Mouse (Mus musculus) heart, embryonic 13.5 days (tissue): Measurements from ENCODE around the gene Mrpl30. TPM values are rescaled to one million over a fixed set of nuclear protein-coding genes. Genes with fewer than 3 reads are reported as not detected.

ENCODE experiments used
- ATAC-seq: fragments of 200-750 bp; cut with Nextera tagmentation; 2 replicates; pipeline ENCODE4 v1.8.0; 2017; ENCODE audit warnings: moderate TSS enrichment; ENCODE audit not compliant: insufficient number of reproducible peaks, low FRiP score, low TSS enrichment; ENCODE audit errors: extremely low read depth
- H3K27ac ChIP-seq: fragments of 300-500 bp; sonication (generic); replicated peaks from 2 replicates; pipeline ENCODE4 v1.5.1; 2015; ENCODE audit warnings: moderate library complexity, mild to moderate bottlenecking, inconsistent platforms
- H3K27me3 ChIP-seq: fragments of 300-500 bp; sonication (generic); replicated peaks from 2 replicates; pipeline ENCODE4 v1.6.1; 2015; ENCODE audit warnings: mild to moderate bottlenecking, inconsistent platforms
- H3K36me3 ChIP-seq: fragments of 300-500 bp; sonication (generic); 2 replicates; pipeline ENCODE4 v1.6.1; 2015; ENCODE audit warnings: mild to moderate bottlenecking, inconsistent platforms
- H3K4me1 ChIP-seq: fragments of 300-500 bp; sonication (generic); 2 replicates; pipeline ENCODE4 v1.6.1; 2015; ENCODE audit warnings: inconsistent platforms
- H3K4me2 ChIP-seq: fragments of 300-500 bp; sonication (generic); 2 replicates; pipeline ENCODE4 v1.6.1; 2015; ENCODE audit warnings: inconsistent platforms, mild to moderate bottlenecking, moderate library complexity
- H3K4me3 ChIP-seq: fragments of 300-500 bp; sonication (generic); 2 replicates; pipeline ENCODE4 v1.5.1; 2015; ENCODE audit warnings: moderate library complexity, mild to moderate bottlenecking, inconsistent platforms
- H3K9ac ChIP-seq: fragments of 300-500 bp; sonication (generic); 2 replicates; pipeline ENCODE4 v1.6.1; 2015; ENCODE audit warnings: inconsistent platforms, mild to moderate bottlenecking, moderate library complexity
- H3K9me3 ChIP-seq: fragments of 300-500 bp; sonication (generic); 2 replicates; pipeline ENCODE4 v1.6.1; 2016; ENCODE audit warnings: inconsistent platforms
- WGBS: fragments of 180-500 bp; shearing (Covaris S2); methylation state at CpG from one replicate; pipeline ENCODE4 v1.1.7; 2015; ENCODE audit warnings: mixed read lengths; 5-methylcytosine and 5-hydroxymethylcytosine counted together
- polyA plus RNA-seq: library from polyadenylated mRNA; unstranded; fragments of >200 nt; fragmentation: Nextera tagmentation; extraction: Ambion mirVana; gene quantifications from 2 replicates; pipeline ENCODE4 v1.2.1, GENCODE M21; 2015

The Mrpl30 gene
- polyA plus RNA-seq, 1 experiment from 2014 or later, result 267 TPM

- Histone ChIP-seq H3K9me3 (no peaks in the 10 kb centered on the region), H3K36me3 (peaks cover 22% of the 10 kb centered on the region), H3K27ac (no peak overlapping the region), H3K4me3 (no peak overlapping the region), H3K4me1 (peaks cover 7% of the 10 kb centered on the region), H3K4me2 (no peak overlapping the region), H3K27me3 (no peaks in the 10 kb centered on the region), H3K9ac (no peak overlapping the region)
- 27% methylated on average over 6 of the region's 6 CpGs for WGBS
- no peak for ATAC-seq
Measured at GRCm38 (mm10) chr1:37903178-37903577, 12.9 kb downstream of the Mrpl30 start.

- Histone ChIP-seq H3K4me2 (no peak overlapping the region), H3K4me3 (no peak overlapping the region), H3K27me3 (peaks cover 9% of the 10 kb centered on the region; the same call in 1 of the 2 replicates), H3K9me3 (no peaks in the 10 kb centered on the region), H3K36me3 (no peaks in the 10 kb centered on the region), H3K4me1 (peaks cover 3% of the 10 kb centered on the region; the same call in 1 of the 2 replicates), H3K9ac (no peak overlapping the region), H3K27ac (no peak overlapping the region)
- ATAC-seq, result no peak
- 66% methylated on average over 2 of the region's 2 CpGs for WGBS
Measured at GRCm38 (mm10) chr1:37912751-37913150, 22.5 kb downstream of the Mrpl30 start.

- peaks cover 4% of the 10 kb centered on the region; the same call in 1 of the 2 replicates for H3K27me3 ChIP-seq
- H3K4me3 ChIP-seq, result no peak within 1 kb of the TSS
- no peak for ATAC-seq
- no peak within 1 kb of the TSS for H3K9ac ChIP-seq
- no peak within 1 kb of the TSS for H3K27ac ChIP-seq
- H3K4me1 ChIP-seq, result peaks cover 5% of the 10 kb centered on the region; the same call in 1 of the 2 replicates
- 63% methylated on average over 5 of the region's 5 CpGs for WGBS
- H3K4me2 ChIP-seq, result no peak within 1 kb of the TSS
- H3K36me3 ChIP-seq, result no peaks in the 10 kb centered on the region
- H3K9me3 ChIP-seq, result no peaks in the 10 kb centered on the region
Measured at GRCm38 (mm10) chr1:37916393-37916792, 26.1 kb downstream of the Mrpl30 start, which contains the start of gene Lyg2. TSS of gene Lyg2 (minus strand) at chr1:37916493.

GRCm38 (mm10) chr1:37917666-37918065 is 27.4 kb downstream of the Mrpl30 start:
- Histone ChIP-seq H3K4me2 (peak overlapping the region; percentile 12; the same call in 1 of the 2 replicates), H3K36me3 (no peaks in the 10 kb centered on the region)
- WGBS, result 35% methylated on average over 13 of the region's 13 CpGs

GRCm38 (mm10) chr1:37918096-37918495 is 27.8 kb downstream of the Mrpl30 start:
- H3K36me3 ChIP-seq, result no peaks in the 10 kb centered on the region
- H3K9ac ChIP-seq, result no peak overlapping the region
- H3K4me3 ChIP-seq, result no peak overlapping the region
- H3K4me2 ChIP-seq, result no peak overlapping the region; the same call in 1 of the 2 replicates
- peaks cover 5% of the 10 kb centered on the region; the same call in 1 of the 2 replicates for H3K4me1 ChIP-seq
- 46% methylated on average over 6 of the region's 6 CpGs for WGBS
- peaks cover 4% of the 10 kb centered on the region; the same call in 1 of the 2 replicates for H3K27me3 ChIP-seq
- H3K27ac ChIP-seq, result no peak overlapping the region
- no peaks in the 10 kb centered on the region for H3K9me3 ChIP-seq
- no peak for ATAC-seq

More at GRCm38 (mm10) chr1:37917666-37918065, 27.4 kb downstream of the Mrpl30 start:
- no peaks in the 10 kb centered on the region for H3K9me3 ChIP-seq
- H3K27ac ChIP-seq, result no peak overlapping the region
- H3K9ac ChIP-seq, result no peak overlapping the region
- H3K4me1 ChIP-seq, result peaks cover 5% of the 10 kb centered on the region; the same call in 1 of the 2 replicates
- peaks cover 4% of the 10 kb centered on the region; the same call in 1 of the 2 replicates for H3K27me3 ChIP-seq
- no peak for ATAC-seq
- H3K4me3 ChIP-seq, result no peak overlapping the region

- ATAC-seq, result no peak
- 41% methylated on average over 8 of the region's 8 CpGs for WGBS
- no peak overlapping the region for H3K9ac ChIP-seq
- H3K27ac ChIP-seq, result no peak overlapping the region
- peaks cover 4% of the 10 kb centered on the region; the same call in 1 of the 2 replicates for H3K4me1 ChIP-seq
- no peak overlapping the region for H3K4me2 ChIP-seq
- H3K4me3 ChIP-seq, result no peak overlapping the region
- H3K9me3 ChIP-seq, result no peaks in the 10 kb centered on the region
- no peaks in the 10 kb centered on the region for H3K36me3 ChIP-seq
- H3K27me3 ChIP-seq, result no peaks in the 10 kb centered on the region
Measured at GRCm38 (mm10) chr1:37922536-37922935, 32.3 kb downstream of the Mrpl30 start.

- Histone ChIP-seq H3K36me3 (no peaks in the 10 kb centered on the region), H3K4me1 (no peaks in the 10 kb centered on the region), H3K27me3 (no peaks in the 10 kb centered on the region), H3K4me3 (no peak overlapping the region), H3K9me3 (no peaks in the 10 kb centered on the region), H3K4me2 (no peak overlapping the region), H3K27ac (no peak overlapping the region), H3K9ac (no peak overlapping the region)
- 69% methylated on average over 8 of the region's 8 CpGs for WGBS
- no peak for ATAC-seq
Measured at GRCm38 (mm10) chr1:37925971-37926370, 35.7 kb downstream of the Mrpl30 start.

- Histone ChIP-seq H3K9me3 (no peaks in the 10 kb centered on the region), H3K9ac (no peak overlapping the region), H3K27ac (no peak overlapping the region), H3K36me3 (no peaks in the 10 kb centered on the region), H3K4me3 (no peak overlapping the region), H3K27me3 (peaks cover 3% of the 10 kb centered on the region; the same call in 1 of the 2 replicates), H3K4me1 (no peaks in the 10 kb centered on the region), H3K4me2 (no peak overlapping the region)
- ATAC-seq, result no peak
- 14% methylated on average over 3 of the region's 3 CpGs for WGBS
Measured at GRCm38 (mm10) chr1:37931806-37932205, 41.5 kb downstream of the Mrpl30 start.

Other genes starting within 250 kb of the Mrpl30 start
- 3.9 and 4.6 TPM in 2 replicates for gene 2010300C02Rik, start 170.4 kb upstream of the Mrpl30 start, polyA plus RNA-seq
- gene Tsga10, start 24.0 kb upstream of the Mrpl30 start, polyA plus RNA-seq, result 3.6 and 3.8 TPM in 2 replicates
- gene Lipt1, start 18.7 kb upstream of the Mrpl30 start, polyA plus RNA-seq, result 7.1 and 8.2 TPM in 2 replicates
- 9.8 and 11.5 TPM in 2 replicates for gene Mitd1, start 66 bp upstream of the Mrpl30 start, polyA plus RNA-seq
- gene Lyg2, start 26.0 kb downstream of the Mrpl30 start, polyA plus RNA-seq, result not detected in 2 replicates
- gene Lyg1, start 67.3 kb downstream of the Mrpl30 start, polyA plus RNA-seq, result not detected in 2 replicates
- gene Txndc9, start 107.4 kb downstream of the Mrpl30 start, polyA plus RNA-seq, result 107 and 115 TPM in 2 replicates
- 18.0 and 19.6 TPM in 2 replicates for gene Eif5b, start 107.5 kb downstream of the Mrpl30 start, polyA plus RNA-seq
- 19.6 and 19.7 TPM in 2 replicates for gene Rev1, start 239.3 kb downstream of the Mrpl30 start, polyA plus RNA-seq